In genomic region chr11:120617519-120618112, GRCm38 (mm10) we compare ENCODE assay signal across 7 mouse cellular contexts. TPM values are rescaled to one million over a fixed set of nuclear protein-coding genes. Genes with fewer than 3 reads are reported as not detected.
DNase-seq lines count a peak whose midpoint lies in the region; ATAC-seq lines count a peak whose summit lies in the region.

Pcyt2 (minus strand) TSS chr11:120617936.

- peak; percentile 94 for ATAC-seq in granulocyte monocyte progenitor cell, adult 5-6 weeks (replicated peaks; ENCODE audit: poor library complexity, severe bottlenecking)
- ATAC-seq in midbrain, embryonic 13.5 days: peak; percentile 93

- no peaks in the 10 kb centered on the region for H3K9me3 ChIP-seq in embryonic facial prominence, embryonic 10.5 days
- no peaks in the 10 kb centered on the region for H3K9me3 ChIP-seq in limb, embryonic 10.5 days (replicated peaks)
- no peaks in the 10 kb centered on the region for H3K9me3 ChIP-seq in midbrain, embryonic 13.5 days

- peaks cover 80% of the 10 kb centered on the region for H3K36me3 ChIP-seq in embryonic facial prominence, embryonic 10.5 days (replicated peaks)
- H3K36me3 ChIP-seq in limb, embryonic 10.5 days: peaks cover 80% of the 10 kb centered on the region
- H3K36me3 ChIP-seq in midbrain, embryonic 13.5 days: peaks cover 66% of the 10 kb centered on the region

- H3K9ac ChIP-seq in midbrain, embryonic 13.5 days (replicated peaks): peak within 1 kb of the TSS; percentile 87

- peak within 1 kb of the TSS; percentile 83 for H3K27ac ChIP-seq in embryonic facial prominence, embryonic 10.5 days (replicated peaks)
- H3K27ac ChIP-seq in limb, embryonic 10.5 days: peak within 1 kb of the TSS; percentile 90
- H3K27ac ChIP-seq in midbrain, embryonic 13.5 days: peak within 1 kb of the TSS; percentile 79

- DNase-seq in adrenal gland, postnatal 10 days: peak; percentile 96
- DNase-seq in embryonic facial prominence, embryonic 10.5 days (ENCODE audit: low spot score): peak; percentile 94
- DNase-seq in kidney, adult 11 months: peak; percentile 96
- DNase-seq in limb, embryonic 10.5 days (ENCODE audit: low spot score): peak; percentile 93
- DNase-seq in spleen, adult 12 weeks (ENCODE audit: low spot score): peak; percentile 92

- WGBS in embryonic facial prominence, embryonic 10.5 days: under 1% methylated on average over 56 of the region's 56 CpGs
- 1% methylated on average over 56 of the region's 56 CpGs for WGBS in limb, embryonic 10.5 days
- under 1% methylated on average over 56 of the region's 56 CpGs for WGBS in midbrain, embryonic 13.5 days

- peaks cover 30% of the 10 kb centered on the region for H3K4me1 ChIP-seq in embryonic facial prominence, embryonic 10.5 days
- peaks cover 20% of the 10 kb centered on the region for H3K4me1 ChIP-seq in limb, embryonic 10.5 days
- peaks cover 26% of the 10 kb centered on the region for H3K4me1 ChIP-seq in midbrain, embryonic 13.5 days (replicated peaks)

- H3K4me3 ChIP-seq in embryonic facial prominence, embryonic 10.5 days: peak within 1 kb of the TSS; percentile 79
- H3K4me3 ChIP-seq in limb, embryonic 10.5 days: peak within 1 kb of the TSS; percentile 85
- H3K4me3 ChIP-seq in midbrain, embryonic 13.5 days (replicated peaks): peak within 1 kb of the TSS; percentile 70

- H3K4me2 ChIP-seq in midbrain, embryonic 13.5 days (replicated peaks): peak within 1 kb of the TSS; percentile 71

- H3K27me3 ChIP-seq in embryonic facial prominence, embryonic 10.5 days (replicated peaks; ENCODE audit: low read depth, poor library complexity, severe bottlenecking): no peaks in the 10 kb centered on the region
- H3K27me3 ChIP-seq in limb, embryonic 10.5 days (ENCODE audit: low read depth, poor library complexity, severe bottlenecking): no peaks in the 10 kb centered on the region
- H3K27me3 ChIP-seq in midbrain, embryonic 13.5 days: no peaks in the 10 kb centered on the region

RNA-seq across cellular contexts. Expression of gene Pcyt2, which starts in this region (rescaled TPM):
- 100 to 1,000 TPM; 144 to 150 TPM for total RNA-seq in adrenal gland, postnatal 10 days (2021)
- 142 and 145 TPM in 2 replicates for polyA plus RNA-seq in embryonic facial prominence, embryonic 10.5 days (2016; fragmentation: Nextera tagmentation; extraction: Ambion mirVana)
- total RNA-seq in granulocyte monocyte progenitor cell, adult 5-6 weeks (2014; fragmentation: Nextera tagmentation): 48.1 and 70.3 TPM in 2 replicates
- 21.9 and 35.5 TPM in 2 replicates for total RNA-seq in granulocyte monocyte progenitor cell, adult 5-6 weeks (2017)
- 161 and 169 TPM in 2 replicates for polyA plus RNA-seq in limb, embryonic 10.5 days (2016; fragmentation: Nextera tagmentation; extraction: Ambion mirVana)
- polyA plus RNA-seq in midbrain, embryonic 13.5 days (2015; fragmentation: Nextera tagmentation; extraction: Ambion mirVana): 167 TPM in 2 replicates

Comparison
In these comparisons a context has a peak if more than half of its experiments do, and no peak if none do; other contexts are left out.
1. Peak in every context shown above with its lines: DNase-seq, ATAC-seq, H3K4me3 ChIP-seq and H3K27ac ChIP-seq.